Mouse (Mus musculus) stomach, postnatal 0 days (tissue): ENCODE results near the gene Smarcb1.

Source experiments
- CTCF ChIP-seq: IDR thresholded peaks from 2 replicates; pipeline ENCODE4 v1.5.1; 2016; ENCODE audit warnings: antibody characterized with exemption, low read depth, mild to moderate bottlenecking, moderate library complexity
- EP300 ChIP-seq: optimal IDR thresholded peaks from 2 replicates; pipeline ENCODE3; 2016; ENCODE audit warnings: antibody characterized with exemption

GRCm38 (mm10) chr10:75940520-75940919, 19.1 kb upstream of the Smarcb1 start, which contains the start of gene Gm867:
- TF ChIP-seq CTCF = no peak
- no peak for TF ChIP-seq EP300
